Mouse (Mus musculus) thymus, adult 2 months (tissue): Measurements from ENCODE around the gene Dmrta2.

ENCODE experiments used
- CTCF ChIP-seq: fragments of 200-500 bp; IDR thresholded peaks from 2 replicates; pipeline ENCODE4 v1.5.1; 2012; ENCODE audit warnings: mild to moderate bottlenecking, control low read depth, low read length, moderate library complexity, borderline replicate concordance; ENCODE audit not compliant: control insufficient read depth, poor library complexity, insufficient read depth; ENCODE audit errors: extremely low read depth
- POLR2A ChIP-seq: fragments of 200-500 bp; IDR thresholded peaks from 2 replicates; pipeline ENCODE4 v1.6.1; 2012; ENCODE audit warnings: mild to moderate bottlenecking, low read length, control low read depth, moderate library complexity; ENCODE audit not compliant: control insufficient read depth, poor library complexity, insufficient read depth; ENCODE audit errors: extremely low read depth

DNA sequence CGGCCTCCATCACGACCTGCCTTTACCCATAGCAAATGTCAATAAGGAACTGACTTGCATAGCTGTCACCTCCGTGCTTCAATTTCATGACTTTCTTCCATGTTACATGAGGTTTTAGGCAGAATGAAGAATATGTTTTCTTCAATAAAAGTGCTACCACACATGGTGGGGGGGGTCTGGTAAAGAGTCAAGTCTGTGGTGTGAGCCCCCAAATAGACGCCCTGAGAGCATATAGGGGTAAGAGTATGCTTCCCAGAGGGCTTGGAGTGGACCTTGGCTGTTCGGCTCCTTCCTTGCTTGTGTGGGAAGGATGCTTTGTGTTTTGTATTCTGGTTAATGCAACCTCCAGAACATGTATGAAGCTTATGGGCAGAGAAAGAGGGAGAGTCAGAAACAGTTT is 8.3 kb upstream of the Dmrta2 start:
- TF ChIP-seq CTCF = no peak
- no peak for TF ChIP-seq POLR2A
